ENCODE assay signal across 8 mouse cellular contexts in genomic region chr5:33495900-33496529, GRCm38 (mm10).
DNase-seq lines count a peak whose midpoint lies in the region; ATAC-seq and TF ChIP-seq lines count a peak whose summit lies in the region.

No protein-coding gene starts in this region.

- peak; percentile 49; the same call in 1 of the 2 replicates for ATAC-seq in embryonic facial prominence, embryonic 15.5 days (ENCODE audit: insufficient number of reproducible peaks, low FRiP score, low TSS enrichment, low read depth)
- ATAC-seq in heart, embryonic 11.5 days (replicated peaks; ENCODE audit: insufficient number of reproducible peaks, low FRiP score, low TSS enrichment): peak; percentile 47; the same call in 1 of the 2 replicates
- 0 out of 2 replicates have a peak, but pooled peaks have one; percentile 34 for ATAC-seq in liver, embryonic 13.5 days (ENCODE audit: low read depth)
- peak; percentile 85 for ATAC-seq in neural tube, embryonic 15.5 days (ENCODE audit: low FRiP score)

- H3K9me3 ChIP-seq in embryonic facial prominence, embryonic 15.5 days (replicated peaks): no peaks in the 10 kb centered on the region
- H3K9me3 ChIP-seq in heart, embryonic 11.5 days (replicated peaks; ENCODE audit: control insufficient read depth, low read length): no peaks in the 10 kb centered on the region
- H3K9me3 ChIP-seq in liver, embryonic 13.5 days (replicated peaks): no peaks in the 10 kb centered on the region
- no peaks in the 10 kb centered on the region for H3K9me3 ChIP-seq in neural tube, embryonic 15.5 days (replicated peaks)

- TF ChIP-seq CTCF in bone marrow, adult 2 months (IDR thresholded peaks at IDR 0.05; ENCODE audit: control insufficient read depth, insufficient read depth, low read length): peak; percentile 89

- H3K27me3 ChIP-seq in embryonic facial prominence, embryonic 15.5 days: peaks cover 40% of the 10 kb centered on the region
- peaks cover 5% of the 10 kb centered on the region; the same call in 1 of the 2 replicates for H3K27me3 ChIP-seq in heart, embryonic 11.5 days (ENCODE audit: control insufficient read depth, insufficient read depth, low read length)
- H3K27me3 ChIP-seq in liver, embryonic 13.5 days: no peaks in the 10 kb centered on the region
- peaks cover 58% of the 10 kb centered on the region for H3K27me3 ChIP-seq in neural tube, embryonic 15.5 days (replicated peaks)

- no peaks in the 10 kb centered on the region for H3K36me3 ChIP-seq in embryonic facial prominence, embryonic 15.5 days
- H3K36me3 ChIP-seq in heart, embryonic 11.5 days (ENCODE audit: control insufficient read depth, insufficient read depth, low read length): no peaks in the 10 kb centered on the region
- no peaks in the 10 kb centered on the region for H3K36me3 ChIP-seq in liver, embryonic 13.5 days
- no peaks in the 10 kb centered on the region for H3K36me3 ChIP-seq in neural tube, embryonic 15.5 days

- 34% methylated on average over 6 of the region's 6 CpGs for WGBS in bone marrow, adult 2 months
- 29% methylated on average over 6 of the region's 6 CpGs for WGBS in embryonic facial prominence, embryonic 15.5 days
- 33% methylated on average over 6 of the region's 6 CpGs for whole genome bisulfite sequencing in heart, embryonic 11.5 days (ENCODE audit: insufficient replicate concordance)
- WGBS in liver, embryonic 13.5 days (ENCODE audit: insufficient replicate concordance): 31% methylated on average over 6 of the region's 6 CpGs
- WGBS in neural tube, embryonic 15.5 days: 11% methylated on average over 6 of the region's 6 CpGs

- DNase-seq in B cell, adult 2 months: peak; percentile 78 to 81
- peak; percentile 86 for DNase-seq in kidney, postnatal 14 days
- DNase-seq in liver, embryonic 13.5 days: peak; percentile 54
- DNase-seq in testis, postnatal 10 days (ENCODE audit: low spot score): peak; percentile 91

- no peak overlapping the region for H3K4me2 ChIP-seq in embryonic facial prominence, embryonic 15.5 days (replicated peaks)
- no peak overlapping the region for H3K4me2 ChIP-seq in heart, embryonic 11.5 days
- H3K4me2 ChIP-seq in liver, embryonic 13.5 days: no peak overlapping the region
- H3K4me2 ChIP-seq in neural tube, embryonic 15.5 days: no peak overlapping the region

- H3K9ac ChIP-seq in embryonic facial prominence, embryonic 15.5 days: no peak overlapping the region
- H3K9ac ChIP-seq in heart, embryonic 11.5 days (ENCODE audit: low read depth, low read length): no peak overlapping the region
- H3K9ac ChIP-seq in liver, embryonic 13.5 days: no peak overlapping the region
- H3K9ac ChIP-seq in neural tube, embryonic 15.5 days (replicated peaks): no peak overlapping the region

- H3K4me3 ChIP-seq in bone marrow, adult 2 months (replicated peaks; ENCODE audit: control insufficient read depth, low read depth, low read length): no peak overlapping the region
- H3K4me3 ChIP-seq in embryonic facial prominence, embryonic 15.5 days (replicated peaks): no peak overlapping the region
- H3K4me3 ChIP-seq in heart, embryonic 11.5 days (ENCODE audit: low read depth, low read length): no peak overlapping the region
- no peak overlapping the region for H3K4me3 ChIP-seq in liver, embryonic 13.5 days (replicated peaks)
- no peak overlapping the region for H3K4me3 ChIP-seq in neural tube, embryonic 15.5 days (replicated peaks)

- TF ChIP-seq POLR2A in bone marrow, adult 2 months (IDR thresholded peaks at IDR 0.05; ENCODE audit: borderline replicate concordance, control insufficient read depth, low read depth, low read length): no peak

- no peaks in the 10 kb centered on the region for H3K4me1 ChIP-seq in bone marrow, adult 2 months (ENCODE audit: control insufficient read depth, insufficient read depth, low read length)
- H3K4me1 ChIP-seq in embryonic facial prominence, embryonic 15.5 days: no peaks in the 10 kb centered on the region
- no peaks in the 10 kb centered on the region for H3K4me1 ChIP-seq in heart, embryonic 11.5 days (ENCODE audit: control insufficient read depth, insufficient read depth, low read length)
- no peaks in the 10 kb centered on the region for H3K4me1 ChIP-seq in liver, embryonic 13.5 days (replicated peaks)
- H3K4me1 ChIP-seq in neural tube, embryonic 15.5 days: peaks cover 18% of the 10 kb centered on the region

- H3K27ac ChIP-seq in bone marrow, adult 2 months (ENCODE audit: control insufficient read depth, insufficient read depth, low read depth, low read length, poor library complexity): no peak overlapping the region
- no peak overlapping the region for H3K27ac ChIP-seq in embryonic facial prominence, embryonic 15.5 days (replicated peaks)
- no peak overlapping the region for H3K27ac ChIP-seq in heart, embryonic 11.5 days (ENCODE audit: low read depth, low read length)
- no peak overlapping the region for H3K27ac ChIP-seq in liver, embryonic 13.5 days
- no peak overlapping the region for H3K27ac ChIP-seq in neural tube, embryonic 15.5 days (replicated peaks)

Comparison
In these comparisons a context has a peak if more than half of its experiments do, and no peak if none do; other contexts are left out.
1. ATAC-seq: peak in every context shown above with its lines; median percentile 85 in neural tube, embryonic 15.5 days; 49 in embryonic facial prominence, embryonic 15.5 days; 47 in heart, embryonic 11.5 days; 34 in liver, embryonic 13.5 days.